In genomic region chr7:111711045-111711808, GRCm38 (mm10) we compare ENCODE assay signal across 16 mouse cellular contexts.
DNase-seq lines count a peak whose midpoint lies in the region; ATAC-seq lines count a peak whose summit lies in the region.
"Had no signal": no experiment of that assay in that cellular context is flagged by ENCODE, and none has a peak within 500 bp of the region (broad histone marks: within the 10 kb centered on the region; RNA-seq: fewer than 3 reads in every experiment).

No protein-coding gene starts in this region.

- no peak overlapping the region for H3K4me2 ChIP-seq in liver, embryonic 11.5 days
- H3K4me2 ChIP-seq in liver, embryonic 16.5 days (ENCODE audit: low read depth, low read length): no peak overlapping the region
- H3K4me2 ChIP-seq: forebrain, embryonic 15.5 days; hindbrain, embryonic 15.5 days; midbrain, embryonic 11.5 days had no signal

- WGBS in heart, embryonic 10.5 days: 78% methylated on average over 6 of the region's 6 CpGs
- 86% methylated on average over 6 of the region's 6 CpGs for WGBS in liver, embryonic 11.5 days
- WGBS in liver, embryonic 16.5 days (ENCODE audit: insufficient replicate concordance): 66% methylated on average over 6 of the region's 6 CpGs

- intact Hi-C loops in heart, postnatal 14 days (cut with DNase I): no loop called here
- intact Hi-C loops in left cerebral cortex, postnatal 4 days (cut with DNase I): no loop called here

- H3K4me1 ChIP-seq in heart, embryonic 10.5 days: peaks cover 14% of the 10 kb centered on the region; the same call in 1 of the 2 replicates
- no peaks in the 10 kb centered on the region; the same call in 1 of the 2 replicates for H3K4me1 ChIP-seq in liver, embryonic 11.5 days (replicated peaks; ENCODE audit: control insufficient read depth, insufficient read depth, low read length)
- H3K4me1 ChIP-seq in liver, embryonic 16.5 days (ENCODE audit: control insufficient read depth, low read depth, low read length): peaks cover 5% of the 10 kb centered on the region
- H3K4me1 ChIP-seq: forebrain, embryonic 15.5 days; hindbrain, embryonic 15.5 days; limb, embryonic 10.5 days had no signal

- H3K27me3 ChIP-seq in heart, embryonic 10.5 days (ENCODE audit: insufficient read depth, poor library complexity, severe bottlenecking): no peaks in the 10 kb centered on the region
- H3K27me3 ChIP-seq in liver, embryonic 11.5 days (replicated peaks; ENCODE audit: control insufficient read depth, insufficient read depth, low read length): no peaks in the 10 kb centered on the region
- no peaks in the 10 kb centered on the region for H3K27me3 ChIP-seq in liver, embryonic 16.5 days (ENCODE audit: control insufficient read depth, insufficient read depth, low read depth, low read length)
- H3K27me3 ChIP-seq: forebrain, embryonic 15.5 days; hindbrain, embryonic 15.5 days had no signal

- no peak overlapping the region for H3K9ac ChIP-seq in liver, embryonic 11.5 days (ENCODE audit: low read depth, low read length)
- H3K9ac ChIP-seq in liver, embryonic 16.5 days (ENCODE audit: low read depth, low read length): no peak overlapping the region
- H3K9ac ChIP-seq: forebrain, embryonic 15.5 days; hindbrain, embryonic 15.5 days had no signal

- no peak overlapping the region for H3K4me3 ChIP-seq in heart, embryonic 10.5 days
- H3K4me3 ChIP-seq in liver, embryonic 11.5 days (ENCODE audit: low read depth, low read length): no peak overlapping the region
- no peak overlapping the region for H3K4me3 ChIP-seq in liver, embryonic 16.5 days (ENCODE audit: low read depth, low read length)
- H3K4me3 ChIP-seq: forebrain, embryonic 15.5 days; hindbrain, embryonic 15.5 days; limb, embryonic 10.5 days had no signal

- no peaks in the 10 kb centered on the region for H3K9me3 ChIP-seq in heart, embryonic 10.5 days
- H3K9me3 ChIP-seq in liver, embryonic 11.5 days (ENCODE audit: control insufficient read depth, low read length): no peaks in the 10 kb centered on the region
- H3K9me3 ChIP-seq in liver, embryonic 16.5 days (replicated peaks; ENCODE audit: control insufficient read depth, low read length): no peaks in the 10 kb centered on the region
- H3K9me3 ChIP-seq: forebrain, embryonic 15.5 days; hindbrain, embryonic 15.5 days; limb, embryonic 10.5 days had no signal

- no peaks in the 10 kb centered on the region for H3K36me3 ChIP-seq in heart, embryonic 10.5 days
- H3K36me3 ChIP-seq in liver, embryonic 11.5 days (ENCODE audit: control insufficient read depth, insufficient read depth, low read length): no peaks in the 10 kb centered on the region
- H3K36me3 ChIP-seq in liver, embryonic 16.5 days (ENCODE audit: control insufficient read depth, insufficient read depth): no peaks in the 10 kb centered on the region
- H3K36me3 ChIP-seq: forebrain, embryonic 15.5 days; hindbrain, embryonic 15.5 days; limb, embryonic 10.5 days had no signal

- no peak for DNase-seq in heart, embryonic 10.5 days (ENCODE audit: low spot score)
- no peak for DNase-seq in heart, postnatal 14 days
- peak; percentile 12 for DNase-seq in liver
- no peak for DNase-seq in liver, embryonic 11.5 days (ENCODE audit: low spot score)
- no peak for DNase-seq in left cerebral cortex, postnatal 4 days
- DNase-seq in cerebellum, postnatal 10 days: no peak
- DNase-seq: cerebellum, adult 8-10 months; gastrocnemius, postnatal 25 days; thymus, postnatal 14 days had no signal

- no peak for ATAC-seq in liver, embryonic 11.5 days (replicated peaks; ENCODE audit: low FRiP score)
- ATAC-seq in liver, embryonic 16.5 days (ENCODE audit: low read depth): 0 out of 2 replicates have a peak, but pooled peaks have one; percentile 19
- ATAC-seq: forebrain, embryonic 15.5 days had no signal

- H3K27ac ChIP-seq in heart, embryonic 10.5 days: peak overlapping the region; percentile 36
- H3K27ac ChIP-seq in liver, embryonic 11.5 days (ENCODE audit: low read depth, low read length): no peak overlapping the region
- no peak overlapping the region for H3K27ac ChIP-seq in liver, embryonic 16.5 days (ENCODE audit: low read length)
- H3K27ac ChIP-seq: forebrain, embryonic 15.5 days; hindbrain, embryonic 15.5 days; kidney, postnatal 0 days; limb, embryonic 10.5 days; stomach, postnatal 0 days had no signal
